Mouse (Mus musculus) forebrain, postnatal 0 days (tissue): ENCODE data around the gene Taar7e. TPM values are rescaled to one million over a fixed set of nuclear protein-coding genes. Genes with fewer than 3 reads are reported as not detected.

Source experiments
- ATAC-seq: fragments of 200-750 bp; cut with Nextera tagmentation; 2 replicates; pipeline ENCODE4 v1.8.0; 2017; ENCODE audit warnings: mild to moderate bottlenecking, moderate library complexity
- DNase-seq: peaks from one replicate; pipeline ENCODE4 v3.0.0-alpha.2; 2015
- H3K27ac ChIP-seq: fragments of 300-500 bp; sonication (generic); 2 replicates; pipeline ENCODE4 v1.5.1; 2014; ENCODE audit warnings: low read depth, mild to moderate bottlenecking, antibody characterized with exemption, low read length, moderate library complexity, mixed read lengths
- H3K27me3 ChIP-seq: fragments of 300-500 bp; sonication (generic); 2 replicates; pipeline ENCODE4 v1.6.1; 2014; ENCODE audit warnings: mild to moderate bottlenecking, low read length, mixed read lengths; ENCODE audit not compliant: insufficient read depth
- H3K36me3 ChIP-seq: fragments of 300-500 bp; sonication (generic); 2 replicates; pipeline ENCODE4 v1.6.1; 2014; ENCODE audit warnings: mild to moderate bottlenecking, moderate library complexity; ENCODE audit not compliant: insufficient read depth
- H3K4me1 ChIP-seq: fragments of 300-500 bp; sonication (generic); 2 replicates; pipeline ENCODE4 v1.6.1; 2014; ENCODE audit warnings: antibody characterized with exemption; ENCODE audit not compliant: insufficient read depth
- H3K4me2 ChIP-seq: fragments of 300-500 bp; sonication (generic); 2 replicates; pipeline ENCODE4 v1.6.1; 2014; ENCODE audit warnings: low read depth, mild to moderate bottlenecking, moderate library complexity
- H3K4me3 ChIP-seq: fragments of 300-500 bp; sonication (generic); 2 replicates; pipeline ENCODE4 v1.5.1; 2014; ENCODE audit warnings: low read depth, low read length, mixed read lengths
- H3K9ac ChIP-seq: fragments of 300-500 bp; sonication (generic); 2 replicates; pipeline ENCODE4 v1.6.1; 2014; ENCODE audit warnings: mild to moderate bottlenecking
- H3K9me3 ChIP-seq: fragments of 300-500 bp; sonication (generic); 2 replicates; pipeline ENCODE4 v1.6.1; 2016; ENCODE audit warnings: low read length
- CTCF ChIP-seq: sonication (generic); IDR thresholded peaks from 2 replicates; pipeline ENCODE4 v1.5.1; 2016; ENCODE audit warnings: antibody characterized with exemption, control low read depth, low read depth
- WGBS: fragments of 180-500 bp; shearing (Covaris S2); extraction: QIAGEN DNeasy Blood & Tissue Kit; methylation state at CpG from one replicate; pipeline ENCODE4 v1.1.7; 2014; 5-methylcytosine and 5-hydroxymethylcytosine counted together
- polyA plus RNA-seq: library from polyadenylated mRNA; unstranded; fragments of >200 nt; fragmentation: Nextera tagmentation; extraction: Ambion mirVana; gene quantifications from 2 replicates; pipeline ENCODE4 v1.2.1, GENCODE M21; 2015
- total RNA-seq: library from RNA; depleted of rRNA; stranded (reverse); fragments of >200 nt; gene quantifications from 2 replicates; pipeline ENCODE4 v1.2.3, GENCODE M21; 2014; rRNA removed

The Taar7e gene
- total and polyA plus RNA-seq, 2 experiments from 2014 or later = not detected

DNA sequence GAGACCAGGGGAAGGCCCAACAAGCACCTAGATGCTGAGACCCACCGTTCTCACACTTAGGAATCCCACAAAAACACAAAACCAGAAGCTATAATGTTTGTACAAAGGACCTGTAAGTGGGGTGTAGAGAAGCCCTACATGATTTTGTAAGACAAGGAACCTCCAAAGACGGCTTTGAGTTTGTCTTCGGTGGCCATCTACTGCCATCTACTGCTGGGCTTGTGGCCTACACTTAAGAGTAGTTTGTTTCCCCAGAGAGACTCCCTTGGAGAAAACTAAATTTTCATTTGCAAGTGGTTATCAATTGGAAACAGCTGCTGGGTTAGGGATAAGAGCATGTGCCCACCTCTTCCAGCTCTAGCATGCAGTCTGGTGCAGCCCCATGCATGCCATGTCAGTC is 42.8 kb downstream of the Taar7e start:
- 37% methylated on average over 3 of the region's 3 CpGs for WGBS
- TF ChIP-seq CTCF = peak; percentile 72
- H3K9ac ChIP-seq = no peak overlapping the region

DNA sequence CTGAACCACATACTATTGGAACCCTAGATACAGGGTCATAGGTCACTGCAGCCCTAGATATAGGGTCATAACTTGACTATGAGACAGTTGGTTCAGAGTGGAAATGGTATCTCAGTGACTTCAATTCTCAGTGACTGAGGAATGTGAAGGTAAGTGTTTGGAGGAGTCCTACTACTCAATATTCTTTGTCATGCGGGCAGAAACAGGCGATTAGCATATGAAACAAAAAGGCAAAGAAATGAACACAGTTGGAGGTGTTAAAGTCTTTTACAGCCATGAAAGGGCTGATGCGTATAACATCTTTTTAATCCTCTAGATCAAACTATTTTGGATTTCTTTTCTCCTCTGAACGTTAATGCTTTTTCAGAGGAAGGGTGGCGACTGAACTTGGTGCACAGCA is 48.5 kb downstream of the Taar7e start:
- H3K9ac ChIP-seq = no peak overlapping the region
- TF ChIP-seq CTCF = no peak
- H3K4me3 ChIP-seq = no peak overlapping the region
- no peak overlapping the region for H3K4me2 ChIP-seq
- H3K9me3 ChIP-seq = no peaks in the 10 kb centered on the region
- no peaks in the 10 kb centered on the region for H3K4me1 ChIP-seq
- no peaks in the 10 kb centered on the region for H3K36me3 ChIP-seq
- WGBS = 37% methylated on average over 5 of the region's 5 CpGs
- no peaks in the 10 kb centered on the region for H3K27me3 ChIP-seq
- DNase-seq (no peak), ATAC-seq (no peak)
- no peak overlapping the region for H3K27ac ChIP-seq

More for the DNA sequence above, 42.8 kb downstream of the Taar7e start:
- Histone ChIP-seq H3K27me3 (no peaks in the 10 kb centered on the region), H3K4me3 (no peak overlapping the region), H3K36me3 (no peaks in the 10 kb centered on the region), H3K27ac (no peak overlapping the region), H3K9me3 (no peaks in the 10 kb centered on the region), H3K4me2 (no peak overlapping the region), H3K4me1 (no peaks in the 10 kb centered on the region)
- ATAC-seq (peak; percentile 77), DNase-seq (peak; percentile 67)

DNA sequence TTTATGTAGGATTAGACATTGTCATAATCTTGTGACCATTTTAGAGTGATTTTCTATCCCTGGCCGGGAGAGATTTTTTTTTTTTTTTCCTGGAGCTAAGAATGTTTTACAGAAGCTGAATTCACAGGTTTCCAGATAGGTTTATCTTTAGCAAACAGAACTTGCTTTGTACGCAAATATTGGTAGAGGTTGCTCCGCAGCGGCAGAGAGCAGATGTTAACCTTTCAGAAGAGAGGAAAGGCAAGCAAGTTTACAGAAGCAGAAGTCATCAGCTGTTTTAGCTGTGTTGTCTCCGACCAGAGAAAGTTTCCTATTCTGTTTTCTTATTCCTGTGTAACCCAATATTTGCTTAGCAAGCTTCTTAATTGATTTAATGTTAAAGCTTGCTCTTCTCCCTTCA is 49.1 kb downstream of the Taar7e start:
- no peak for TF ChIP-seq CTCF
- WGBS = 89% methylated on average over 5 of the region's 5 CpGs

GRCm38 (mm10) chr10:24087168-24087567 is 49.8 kb downstream of the Taar7e start:
- no peaks in the 10 kb centered on the region for H3K9me3 ChIP-seq
- 90% methylated on average over 2 of the region's 2 CpGs for WGBS
- no peak overlapping the region for H3K27ac ChIP-seq
- no peak overlapping the region for H3K4me2 ChIP-seq
- no peaks in the 10 kb centered on the region for H3K27me3 ChIP-seq
- DNase-seq (no peak), ATAC-seq (no peak)
- no peaks in the 10 kb centered on the region for H3K4me1 ChIP-seq
- TF ChIP-seq CTCF = no peak
- no peak overlapping the region for H3K4me3 ChIP-seq
- H3K9ac ChIP-seq = no peak overlapping the region
- H3K36me3 ChIP-seq = no peaks in the 10 kb centered on the region

More for the DNA sequence above, 49.1 kb downstream of the Taar7e start:
- DNase-seq (no peak), ATAC-seq (no peak)
- Histone ChIP-seq H3K27me3 (no peaks in the 10 kb centered on the region), H3K4me3 (no peak overlapping the region), H3K36me3 (no peaks in the 10 kb centered on the region), H3K27ac (no peak overlapping the region), H3K9ac (no peak overlapping the region), H3K4me2 (no peak overlapping the region), H3K4me1 (no peaks in the 10 kb centered on the region), H3K9me3 (no peaks in the 10 kb centered on the region)

Other genes with a start within 250 kb of the Taar7e start
- gene Slc18b1, start 240.6 kb upstream of the Taar7e start, total RNA-seq = 14.6 and 18.2 TPM in 2 replicates
- gene Slc18b1, start 240.6 kb upstream of the Taar7e start, polyA plus RNA-seq = 13.2 and 15.0 TPM in 2 replicates
- 0.10 TPM in 1 of 2 replicates, not detected in the other for gene Vnn3, start 186.2 kb upstream of the Taar7e start, total RNA-seq
- gene Vnn3, start 186.2 kb upstream of the Taar7e start, polyA plus RNA-seq = 0.10 TPM in 1 of 2 replicates, not detected in the other
- 0.38 and 0.43 TPM in 2 replicates for gene Vnn1, start 142.9 kb upstream of the Taar7e start, total RNA-seq
- 0.92 and 0.98 TPM in 2 replicates for gene Vnn1, start 142.9 kb upstream of the Taar7e start, polyA plus RNA-seq
- not detected in 2 replicates for gene Taar1, start 117.3 kb upstream of the Taar7e start, total RNA-seq
- not detected in 2 replicates for gene Taar1, start 117.3 kb upstream of the Taar7e start, polyA plus RNA-seq
- not detected in 2 replicates for gene Taar2, start 99.0 kb upstream of the Taar7e start, total RNA-seq
- 0.15 and 0.19 TPM in 2 replicates for gene Taar2, start 99.0 kb upstream of the Taar7e start, polyA plus RNA-seq
- not detected in 2 replicates for gene Taar3, start 88.1 kb upstream of the Taar7e start, total RNA-seq
- gene Taar3, start 88.1 kb upstream of the Taar7e start, polyA plus RNA-seq = not detected in 2 replicates
- not detected in 2 replicates for gene Taar4, start 77.1 kb upstream of the Taar7e start, total RNA-seq
- not detected in 2 replicates for gene Taar4, start 77.1 kb upstream of the Taar7e start, polyA plus RNA-seq
- gene Taar5, start 66.9 kb upstream of the Taar7e start, total RNA-seq = not detected in 2 replicates
- not detected in 2 replicates for gene Taar5, start 66.9 kb upstream of the Taar7e start, polyA plus RNA-seq
- not detected in 2 replicates for gene Taar6, start 52.0 kb upstream of the Taar7e start, total RNA-seq
- gene Taar6, start 52.0 kb upstream of the Taar7e start, polyA plus RNA-seq = not detected in 2 replicates
- gene Taar7a, start 44.1 kb upstream of the Taar7e start, total RNA-seq = not detected in 2 replicates
- gene Taar7a, start 44.1 kb upstream of the Taar7e start, polyA plus RNA-seq = not detected in 2 replicates
- not detected in 2 replicates for gene Taar7b, start 37.7 kb upstream of the Taar7e start, total RNA-seq
- not detected in 2 replicates for gene Taar7b, start 37.7 kb upstream of the Taar7e start, polyA plus RNA-seq
- not detected in 2 replicates for gene Taar7d, start 10.4 kb upstream of the Taar7e start, total RNA-seq
- gene Taar7d, start 10.4 kb upstream of the Taar7e start, polyA plus RNA-seq = not detected in 2 replicates
- gene Taar7f, start 11.9 kb downstream of the Taar7e start, total RNA-seq = not detected in 2 replicates
- gene Taar7f, start 11.9 kb downstream of the Taar7e start, polyA plus RNA-seq = not detected in 2 replicates
- gene Taar8a, start 38.9 kb downstream of the Taar7e start, total RNA-seq = not detected in 2 replicates
- gene Taar8a, start 38.9 kb downstream of the Taar7e start, polyA plus RNA-seq = not detected in 2 replicates
- gene Taar8b, start 54.7 kb downstream of the Taar7e start, total RNA-seq = not detected in 2 replicates
- gene Taar8b, start 54.7 kb downstream of the Taar7e start, polyA plus RNA-seq = not detected in 2 replicates
- gene Taar8c, start 64.3 kb downstream of the Taar7e start, total RNA-seq = not detected in 2 replicates
- gene Taar8c, start 64.3 kb downstream of the Taar7e start, polyA plus RNA-seq = not detected in 2 replicates
- gene Taar9, start 71.9 kb downstream of the Taar7e start, total RNA-seq = not detected in 2 replicates
- not detected in 2 replicates for gene Taar9, start 71.9 kb downstream of the Taar7e start, polyA plus RNA-seq
- 160 and 169 TPM in 2 replicates for gene Stx7, start 111.7 kb downstream of the Taar7e start, total RNA-seq
- 318 and 351 TPM in 2 replicates for gene Stx7, start 111.7 kb downstream of the Taar7e start, polyA plus RNA-seq
- gene Moxd1, start 185.9 kb downstream of the Taar7e start, total RNA-seq = 5.1 and 10.2 TPM in 2 replicates
- gene Moxd1, start 185.9 kb downstream of the Taar7e start, polyA plus RNA-seq = 2.7 and 3.3 TPM in 2 replicates